Mouse (Mus musculus): ENCODE measurements around the gene Olfr344. TPM values are rescaled to one million over a fixed set of nuclear protein-coding genes. Genes with fewer than 3 reads are reported as not detected.

Gene Olfr344
- total RNA-seq (2023), result not detected

DNA sequence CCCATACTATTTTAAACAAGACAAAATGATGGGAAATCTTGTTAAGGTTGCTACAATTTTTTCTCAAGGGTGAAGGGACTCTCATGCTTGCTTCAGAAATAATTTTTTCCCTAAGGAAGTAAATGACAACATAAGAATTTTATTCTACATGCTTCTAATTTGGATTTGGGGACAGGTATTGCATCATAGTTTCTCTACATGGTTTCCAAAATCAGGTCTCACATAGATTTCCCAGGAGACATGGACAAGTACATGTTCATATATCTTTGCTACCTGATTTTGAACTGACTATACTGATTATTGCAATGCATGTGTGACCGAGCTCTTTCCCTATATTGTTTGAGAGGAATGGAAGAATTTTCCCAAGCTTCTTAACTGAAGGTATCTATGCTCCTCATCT is at the start of gene Olfr344:
Olfr344 (plus strand) TSS at position 301 of the 400 bp plus-strand sequence.

DNA sequence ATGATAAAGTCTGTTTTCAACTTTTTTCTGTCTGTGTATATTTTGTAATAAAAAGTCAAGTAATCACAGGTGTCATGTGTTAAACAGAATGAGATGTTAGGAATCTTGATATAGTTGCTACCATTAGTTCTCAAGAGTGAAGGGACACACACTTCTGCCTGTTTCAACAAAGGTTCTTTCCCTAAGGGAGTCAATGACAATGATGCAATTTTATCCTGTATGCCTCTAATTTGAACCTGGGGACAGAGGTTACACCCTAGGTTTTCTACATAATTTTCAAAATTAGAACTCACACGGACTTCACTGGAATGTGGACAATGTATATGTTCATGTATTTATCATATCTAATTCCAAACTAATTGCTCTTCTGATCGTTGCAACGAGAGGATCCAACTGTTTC is 41.8 kb upstream of the Olfr344 start, which contains the start of gene Olfr342:
Olfr342 (plus strand) TSS at position 301 of the 400 bp plus-strand sequence.

Other genes starting within 250 kb of the Olfr344 start
- gene Olfr338, start 193.1 kb upstream of the Olfr344 start, total RNA-seq (2023), result not detected
- gene Olfr339, start 147.7 kb upstream of the Olfr344 start, total RNA-seq (2023), result not detected
- gene Olfr340, start 114.1 kb upstream of the Olfr344 start, total RNA-seq (2023), result not detected
- not detected for gene Olfr341, start 84.2 kb upstream of the Olfr344 start, total RNA-seq (2023)
- not detected for gene Olfr342, start 41.7 kb upstream of the Olfr344 start, total RNA-seq (2023)
- gene Olfr345, start 73.4 kb downstream of the Olfr344 start, total RNA-seq (2023), result not detected
- not detected for gene Olfr346, start 119.1 kb downstream of the Olfr344 start, total RNA-seq (2023)
- gene Olfr347, start 165.2 kb downstream of the Olfr344 start, total RNA-seq (2023), result not detected
- not detected for gene Olfr348, start 217.6 kb downstream of the Olfr344 start, total RNA-seq (2023)
- not detected for gene Olfr50, start 223.9 kb downstream of the Olfr344 start, total RNA-seq (2023)